Mouse (Mus musculus) embryo, embryonic 11.5 days (tissue): ENCODE measurements around the gene Ap4b1.
"Not testable (repeated sequence)": the region's sequence is repeated elsewhere in the genome, so short reads cannot be mapped to it uniquely, and the experiment has no call there.

Experiments
- DNase-seq: peaks from one replicate; pipeline ENCODE4 v3.0.0-alpha.2; 2012; ENCODE audit warnings: low read depth, low spot score

The Ap4b1 gene

GRCm38 (mm10) chr3:103799507-103799906, 9.8 kb upstream of the Ap4b1 start:
- DNase-seq, result no peak

- no peak for DNase-seq
These were observed 7.4 kb upstream of the Ap4b1 start for GRCm38 (mm10) chr3:103801631-103802531.

GRCm38 (mm10) chr3:103802861-103803260, 6.5 kb upstream of the Ap4b1 start:
- DNase-seq, result no peak

GRCm38 (mm10) chr3:103805671-103806070, 3.6 kb upstream of the Ap4b1 start:
- DNase-seq, result no peak

GRCm38 (mm10) chr3:103809799-103810150, 455 bp downstream of the Ap4b1 start:
- DNase-seq, result no peak

- DNase-seq, result no peak
These were observed 1.6 kb downstream of the Ap4b1 start for GRCm38 (mm10) chr3:103810967-103811366.

GRCm38 (mm10) chr3:103827548-103827947, 18.2 kb downstream of the Ap4b1 start:
- DNase-seq, result no peak

GRCm38 (mm10) chr3:103829036-103829435, 19.7 kb downstream of the Ap4b1 start:
- DNase-seq, result no peak

GRCm38 (mm10) chr3:103830681-103831080, 21.4 kb downstream of the Ap4b1 start:
- not testable (repeated sequence) for DNase-seq

- DNase-seq, result no peak
These were observed 21.8 kb downstream of the Ap4b1 start for GRCm38 (mm10) chr3:103831146-103831545.

- DNase-seq, result no peak
These were observed 23.1 kb downstream of the Ap4b1 start, which contains the start of gene Bcl2l15 for GRCm38 (mm10) chr3:103832426-103832825. TSS of gene Bcl2l15 (plus strand) at chr3:103832601.

GRCm38 (mm10) chr3:103834001-103834400, 24.7 kb downstream of the Ap4b1 start:
- DNase-seq, result no peak

- no peak for DNase-seq
These were observed 26.1 kb downstream of the Ap4b1 start for GRCm38 (mm10) chr3:103835272-103835950.

GRCm38 (mm10) chr3:103835951-103836310, 26.6 kb downstream of the Ap4b1 start:
- no peak for DNase-seq

- no peak for DNase-seq
These were observed 27.1 kb downstream of the Ap4b1 start for GRCm38 (mm10) chr3:103836453-103836852.

- no peak for DNase-seq
These were observed 30.4 kb downstream of the Ap4b1 start for GRCm38 (mm10) chr3:103839711-103840110.

GRCm38 (mm10) chr3:103840195-103840594, 30.9 kb downstream of the Ap4b1 start:
- not testable (repeated sequence) for DNase-seq

GRCm38 (mm10) chr3:103840946-103841345, 31.6 kb downstream of the Ap4b1 start:
- not testable (repeated sequence) for DNase-seq

GRCm38 (mm10) chr3:103850644-103851363, 41.5 kb downstream of the Ap4b1 start:
- no peak for DNase-seq

- no peak for DNase-seq
These were observed 42.2 kb downstream of the Ap4b1 start for GRCm38 (mm10) chr3:103851481-103851880.

GRCm38 (mm10) chr3:103851882-103852281, 42.6 kb downstream of the Ap4b1 start:
- DNase-seq, result no peak
